Mouse (Mus musculus) frontal cortex, adult (tissue): ENCODE measurements around the gene Fam20a.

Experiments
- ATAC-seq: cut with Nextera tagmentation; 2 replicates; pipeline ENCODE4 v1.9.2; 2017; ENCODE audit warnings: mild to moderate bottlenecking, moderate library complexity, mixed read lengths; ENCODE audit not compliant: low TSS enrichment

Fam20a gene

GRCm38 (mm10) chr11:109721781-109722446 lies at the start of gene Fam20a:
Gene Fam20a (minus strand): TSS chr11:109722279.
- ATAC-seq = peak; percentile 56

DNA sequence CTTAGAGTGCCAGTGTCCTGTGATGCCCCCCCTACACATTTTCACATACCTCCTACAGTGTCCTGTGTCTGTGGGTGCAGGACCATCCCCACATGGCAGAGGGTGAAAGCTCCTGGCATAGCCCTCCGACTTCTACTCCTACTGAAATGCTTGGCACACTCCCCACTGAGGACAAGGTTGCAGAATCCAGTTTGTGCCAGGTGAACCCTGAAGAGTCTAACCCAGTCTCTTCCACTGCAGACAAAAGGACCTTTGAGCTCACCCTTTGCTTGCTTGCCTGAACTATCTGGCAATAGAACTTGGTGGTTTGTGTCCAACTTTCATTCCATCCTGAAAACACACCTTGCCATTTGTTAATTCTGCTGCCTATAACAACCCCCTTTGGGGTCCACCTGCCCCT lies 49.3 kb upstream of the Fam20a start:
- ATAC-seq = no peak

DNA sequence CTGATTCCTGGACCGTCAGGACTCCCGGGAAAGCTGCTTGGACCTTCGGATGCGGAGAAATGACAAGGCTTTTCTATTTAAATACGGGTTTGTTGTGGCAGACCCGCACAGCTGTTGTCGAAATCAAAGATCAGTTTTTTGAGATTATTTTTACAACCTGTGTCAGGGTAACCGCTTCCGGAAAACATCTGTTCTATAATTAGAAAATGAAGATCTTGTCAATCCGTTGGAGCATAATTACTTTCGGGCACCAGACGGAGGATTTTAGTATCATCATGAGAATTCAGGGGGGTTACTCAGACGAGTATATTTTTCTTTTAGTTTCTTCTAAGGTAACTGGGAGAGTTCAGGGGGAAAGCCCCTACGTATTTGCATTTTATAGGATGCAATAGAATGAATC lies 48.1 kb upstream of the Fam20a start:
- ATAC-seq = no peak

- no peak for ATAC-seq
Measured at GRCm38 (mm10) chr11:109769091-109769490, 47.0 kb upstream of the Fam20a start.

GRCm38 (mm10) chr11:109760063-109760462 lies 38.0 kb upstream of the Fam20a start:
- no peak for ATAC-seq

DNA sequence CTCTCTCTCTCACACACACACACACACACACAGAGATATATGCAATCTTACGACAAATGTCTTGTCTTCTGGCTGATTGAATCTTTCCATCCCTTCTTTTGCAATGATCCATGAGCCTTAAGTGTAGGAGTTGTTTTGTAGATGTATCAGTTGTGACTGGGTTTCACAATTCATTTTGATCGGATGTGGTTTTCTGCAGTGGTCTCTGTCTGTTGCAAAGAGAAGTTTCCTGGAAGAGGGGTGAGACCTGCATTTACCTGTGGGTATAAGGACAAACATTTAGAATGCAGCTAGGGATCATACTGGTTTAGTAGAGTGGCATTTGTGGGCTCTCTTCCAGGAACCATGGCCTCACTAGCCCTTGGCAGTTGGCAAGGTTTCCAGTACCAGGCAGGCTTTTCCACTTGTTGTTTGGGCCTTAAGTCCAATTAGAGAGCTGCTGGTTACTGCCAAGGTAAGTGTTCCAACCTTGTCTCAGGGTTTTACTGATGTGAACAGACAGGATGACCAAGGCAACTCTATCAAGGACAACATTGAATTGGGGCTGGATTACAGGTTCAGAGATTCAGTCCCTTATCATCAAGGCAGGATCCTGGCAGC lies 36.6 kb upstream of the Fam20a start:
- ATAC-seq = no peak

DNA sequence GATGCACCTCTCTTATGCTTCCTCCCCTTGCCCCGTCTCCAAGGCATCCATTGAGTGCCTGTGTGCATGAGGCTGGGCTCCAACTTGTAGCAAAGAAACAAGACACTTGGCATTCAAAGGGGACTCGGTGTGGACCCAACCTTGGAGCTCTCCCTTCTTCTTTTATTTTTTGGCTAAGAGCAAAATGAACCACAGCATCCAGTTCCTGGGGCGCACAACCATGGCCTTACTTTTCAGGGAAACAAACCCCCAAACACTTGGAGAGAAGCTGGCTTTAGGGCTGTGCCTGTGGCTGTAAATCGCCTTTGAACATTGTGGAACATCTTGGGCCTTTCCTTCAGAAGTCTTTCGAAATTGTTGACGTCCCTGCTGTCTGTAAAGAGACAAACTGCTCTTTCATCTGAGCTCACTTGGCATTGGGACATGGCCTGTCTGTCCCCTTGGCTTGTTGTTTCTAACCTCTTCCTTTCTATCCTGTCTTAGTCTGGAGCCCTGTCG lies 32.1 kb upstream of the Fam20a start:
- peak; percentile 47; the same call in 1 of the 2 replicates for ATAC-seq

DNA sequence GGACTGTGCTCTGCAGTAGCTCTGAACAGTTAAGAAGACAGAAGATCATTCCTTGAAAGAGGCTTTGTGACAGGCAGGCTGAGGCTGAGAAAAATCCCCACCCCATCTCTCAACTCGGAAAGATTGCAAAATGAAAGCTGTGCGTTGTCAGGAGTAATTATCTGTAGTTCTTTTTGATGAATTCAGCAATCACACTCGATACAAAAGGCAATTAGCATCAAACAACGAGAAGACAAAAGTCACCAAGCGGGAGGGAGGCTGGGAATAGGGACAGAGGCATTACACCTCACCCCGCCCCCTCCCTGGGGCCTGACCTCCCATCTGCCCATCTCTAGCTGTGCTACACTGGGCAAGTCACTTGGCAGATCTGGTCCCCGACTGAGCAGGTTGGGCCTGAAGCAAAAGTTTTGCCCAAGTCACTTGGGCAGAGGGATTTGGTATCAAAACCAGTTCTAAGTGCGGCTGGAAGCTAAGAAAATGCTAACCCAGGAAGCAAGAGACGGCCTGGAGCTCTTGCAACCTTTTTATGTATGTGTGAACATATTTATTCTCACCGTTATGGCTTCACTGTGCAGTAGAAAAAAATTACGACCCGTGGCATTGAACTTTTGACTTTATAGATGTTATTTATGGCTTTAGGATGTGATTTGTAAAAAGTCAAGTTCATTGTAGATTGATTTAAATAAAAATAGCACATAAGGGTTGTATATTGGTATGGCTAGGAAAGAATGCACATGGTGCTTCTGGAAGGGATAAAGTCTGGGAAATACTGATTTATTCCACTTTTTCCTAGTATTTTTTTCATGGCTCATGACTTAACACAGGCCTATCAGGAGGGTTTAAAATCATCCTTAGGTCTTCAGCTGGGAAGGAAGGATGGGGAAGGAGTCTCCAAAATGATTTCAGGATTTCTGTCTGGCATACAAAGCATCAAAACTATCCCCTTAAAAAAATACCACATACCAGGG lies 29.8 kb upstream of the Fam20a start:
- ATAC-seq = no peak

DNA sequence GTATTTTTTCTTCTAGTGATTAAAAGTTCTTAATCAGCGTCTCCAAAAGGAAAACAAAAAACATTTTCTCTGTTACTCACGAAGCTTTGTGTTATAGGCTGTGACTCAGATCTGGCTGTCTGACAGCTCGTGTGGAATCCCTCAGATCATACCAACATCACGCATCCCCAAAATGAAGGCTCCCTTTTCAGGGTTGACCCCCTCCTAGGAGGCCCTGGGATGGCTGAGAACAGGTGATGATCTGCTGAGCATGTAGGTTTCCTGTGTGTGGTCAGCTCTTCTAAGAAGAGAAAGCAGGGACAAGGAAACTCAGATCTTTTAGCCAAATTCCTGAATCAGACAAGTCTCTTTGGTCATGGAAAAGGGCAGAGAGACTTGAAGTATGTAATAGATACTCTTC lies 23.1 kb upstream of the Fam20a start:
- ATAC-seq = no peak

DNA sequence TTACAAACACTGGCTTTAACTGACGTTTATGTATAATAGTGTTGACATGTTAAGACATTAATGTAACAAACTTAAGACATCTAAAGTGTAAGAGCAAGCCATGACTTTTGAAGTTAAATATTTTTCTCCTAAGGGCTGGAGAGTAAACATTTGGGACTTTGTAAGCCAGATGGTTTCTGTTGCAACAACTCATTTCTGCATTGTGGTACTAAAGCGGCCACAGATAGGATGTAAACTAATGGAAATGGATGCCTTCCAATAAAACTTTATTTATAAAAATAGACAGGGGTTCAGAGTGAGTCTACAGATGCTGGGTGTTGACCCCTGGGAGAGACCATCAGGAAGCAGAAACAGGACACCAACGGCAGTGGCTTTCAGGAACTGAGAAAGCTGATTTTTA lies 15.9 kb upstream of the Fam20a start:
- no peak for ATAC-seq

GRCm38 (mm10) chr11:109736406-109736805 lies 14.3 kb upstream of the Fam20a start:
- ATAC-seq = no peak

DNA sequence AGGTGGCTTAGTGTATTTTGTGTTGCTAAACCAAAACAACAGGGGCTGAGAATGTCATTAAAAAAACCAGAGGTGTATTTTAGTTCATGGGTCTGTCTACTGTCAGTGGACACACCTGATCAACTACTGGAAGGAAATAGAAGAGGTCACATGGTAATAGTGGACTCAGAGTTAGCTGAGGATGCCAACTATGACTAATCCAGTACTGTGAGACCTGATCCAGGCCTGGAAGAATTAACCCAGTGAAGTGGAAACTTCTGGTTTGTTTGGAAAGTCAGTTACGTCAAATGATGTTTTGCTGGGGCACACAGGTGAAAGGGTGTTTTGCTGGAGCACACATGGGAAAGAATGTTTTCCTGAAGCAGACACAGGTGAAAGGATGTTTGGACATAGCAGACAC lies 12.3 kb upstream of the Fam20a start:
- ATAC-seq = no peak

GRCm38 (mm10) chr11:109732726-109733438 lies 10.8 kb upstream of the Fam20a start:
- no peak for ATAC-seq

DNA sequence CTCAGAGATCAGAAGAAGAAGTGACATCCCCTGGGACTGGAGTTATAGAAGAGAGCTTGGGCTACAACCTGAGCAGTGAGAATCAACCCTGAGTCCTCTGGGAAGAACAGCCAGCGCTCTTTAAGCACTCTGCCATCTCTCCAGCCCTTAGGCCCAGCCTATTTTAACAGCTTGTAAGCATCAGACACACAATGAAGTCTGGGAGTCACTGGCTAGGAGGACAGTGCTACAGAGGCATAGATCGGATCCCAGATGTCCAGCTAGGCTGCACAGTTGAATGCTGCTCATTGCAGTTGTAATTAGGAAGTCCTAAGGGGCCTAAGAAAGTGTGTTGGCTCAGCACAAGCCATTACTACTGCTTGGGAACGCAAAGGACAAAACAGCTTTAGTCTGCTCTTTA lies 6.3 kb upstream of the Fam20a start:
- no peak for ATAC-seq

DNA sequence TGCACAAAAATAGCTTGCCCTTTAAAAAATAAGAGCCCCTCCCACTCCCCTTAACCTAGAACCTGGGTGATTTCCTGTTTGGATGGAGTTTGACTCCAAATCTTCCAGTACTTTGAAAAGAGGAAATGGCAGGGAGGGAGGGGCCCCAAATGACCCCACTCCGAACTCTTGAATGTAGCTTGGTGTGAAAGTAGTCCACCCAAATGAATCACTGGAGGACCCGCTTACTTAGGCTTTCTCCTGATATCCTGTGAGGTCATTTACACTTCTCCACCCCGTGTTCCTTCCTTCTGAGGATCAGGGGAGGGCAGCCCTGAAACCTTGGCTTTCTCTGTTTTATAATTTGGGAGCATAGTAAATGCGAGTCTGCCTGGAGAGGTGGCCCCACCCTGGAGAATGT lies 632 bp upstream of the Fam20a start:
- no peak for ATAC-seq

GRCm38 (mm10) chr11:109721320-109721780 lies 729 bp downstream of the Fam20a start:
- ATAC-seq = no peak

DNA sequence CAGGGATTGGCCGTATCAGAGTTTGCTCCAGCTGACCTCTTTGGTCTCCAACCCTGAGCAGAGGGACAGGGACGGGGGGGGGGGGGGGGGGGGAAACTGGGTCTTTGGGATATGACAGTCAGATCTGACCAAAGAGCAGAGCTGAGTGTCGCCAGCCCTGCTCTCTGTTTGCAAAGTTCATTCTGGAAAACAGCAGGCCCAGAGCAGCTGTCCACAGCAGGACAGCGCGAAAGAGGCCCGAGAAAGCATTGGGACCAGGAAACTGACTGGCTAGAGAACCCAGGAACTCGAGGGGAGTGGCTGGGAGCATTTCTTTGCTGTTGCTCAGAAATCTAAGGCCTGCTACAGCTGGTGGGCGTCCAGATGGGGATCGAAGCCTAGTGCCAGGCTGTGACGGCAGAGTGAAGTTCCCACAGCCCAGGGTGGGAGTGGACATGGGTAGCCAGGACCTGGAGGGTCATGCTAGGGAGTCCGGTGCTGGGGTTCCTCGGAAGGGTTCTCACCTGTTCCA lies 1.2 kb downstream of the Fam20a start:
- ATAC-seq = no peak

DNA sequence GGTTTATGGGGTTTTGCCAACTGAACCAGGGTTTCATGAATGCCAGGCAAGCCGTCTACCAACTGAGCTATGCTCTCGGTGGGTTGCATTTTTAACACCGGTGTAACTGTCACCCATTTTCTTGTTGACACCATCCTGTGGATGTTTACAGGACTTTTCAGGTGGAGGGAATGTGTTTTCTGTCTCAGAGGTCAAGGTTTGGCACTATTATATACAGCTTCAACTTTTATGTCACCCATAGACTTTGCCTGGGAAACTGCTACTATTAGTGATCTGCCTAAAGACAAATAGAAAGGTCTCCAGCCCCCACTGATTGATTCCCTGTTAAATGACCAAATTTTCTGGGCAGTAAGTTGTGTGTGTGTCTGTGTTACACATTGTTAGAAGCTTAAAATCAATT lies 2.7 kb downstream of the Fam20a start:
- ATAC-seq = no peak

- no peak for ATAC-seq
Measured at GRCm38 (mm10) chr11:109717966-109718895, 3.8 kb downstream of the Fam20a start.

- peak; percentile 68 for ATAC-seq
Measured at GRCm38 (mm10) chr11:109717448-109717847, 4.6 kb downstream of the Fam20a start.
